17 mouse cellular contexts compared by ENCODE assay signal in the genomic region with DNA sequence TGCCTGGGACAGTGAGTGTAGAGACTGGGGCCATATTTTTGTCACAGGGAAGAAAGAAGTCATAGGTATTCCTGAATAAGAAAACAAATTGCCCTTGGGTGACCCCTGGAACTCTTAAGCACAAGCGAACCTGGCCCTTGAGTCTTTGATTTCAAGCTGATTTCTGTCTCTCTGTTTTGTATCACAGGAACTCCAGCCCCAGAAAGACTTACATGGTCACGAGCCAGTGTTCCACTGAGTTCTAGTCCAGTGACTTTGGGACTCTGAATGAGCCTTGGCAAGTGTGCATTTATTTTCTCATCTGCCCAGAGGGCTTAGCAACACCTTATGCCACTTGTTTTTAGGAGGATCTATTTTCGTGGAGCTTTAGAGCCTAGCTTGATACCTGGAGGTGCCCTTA. TPM values are rescaled to one million over a fixed set of nuclear protein-coding genes. Genes with fewer than 3 reads are reported as not detected.
A peak's percentile ranks its signal among the peaks of the same experiment; 100 is the strongest.
DNase-seq lines count a peak whose midpoint lies in the region.
"Had no signal": no experiment of that assay in that cellular context is flagged by ENCODE, and none has a peak within 500 bp of the region (broad histone marks: within the 10 kb centered on the region; RNA-seq: fewer than 3 reads in every experiment).

No protein-coding gene starts in this region.

- peaks cover 7% of the 10 kb centered on the region; the same call in 1 of the 2 replicates for H3K4me1 ChIP-seq in heart, embryonic 10.5 days
- H3K4me1 ChIP-seq: embryonic facial prominence, embryonic 12.5 days; forebrain, embryonic 13.5 days; forebrain, embryonic 15.5 days had no signal

- H3K4me3 ChIP-seq in heart, embryonic 10.5 days, result no peak overlapping the region
- H3K4me3 ChIP-seq: embryonic facial prominence, embryonic 10.5 days; embryonic facial prominence, embryonic 12.5 days; forebrain, embryonic 13.5 days; forebrain, embryonic 15.5 days had no signal

- intact Hi-C loops in heart, postnatal 10 days (cut with DNase I), result no loop called here

- no peaks in the 10 kb centered on the region for H3K36me3 ChIP-seq in heart, embryonic 10.5 days
- H3K36me3 ChIP-seq: embryonic facial prominence, embryonic 10.5 days; embryonic facial prominence, embryonic 12.5 days; forebrain, embryonic 15.5 days had no signal

- H3K27ac ChIP-seq in heart, embryonic 10.5 days, result no peak overlapping the region
- H3K27ac ChIP-seq: embryonic facial prominence, embryonic 10.5 days; embryonic facial prominence, embryonic 12.5 days; forebrain, embryonic 13.5 days; forebrain, embryonic 15.5 days had no signal

- peak; percentile 40 for DNase-seq in cerebellum, adult 9-11 months
- DNase-seq in cerebellum, postnatal 36 days, result no peak
- DNase-seq in heart, embryonic 10.5 days (ENCODE audit: low spot score), result peak; percentile 53
- no peak for DNase-seq in heart, postnatal 10 days
- peak; percentile 30 for DNase-seq in brain, adult 2 months (ENCODE audit: low read depth, low spot score)
- no peak for DNase-seq in spleen, postnatal 10 days (ENCODE audit: low spot score in 2 of 2)
- DNase-seq: adrenal gland, adult 2 months; adrenal gland, postnatal 10 days; adrenal gland, postnatal 25 days; forebrain, postnatal 0 days had no signal

- 60% methylated on average over 3 of the region's 3 CpGs for WGBS in heart, embryonic 10.5 days

- H3K27me3 ChIP-seq in heart, embryonic 10.5 days (ENCODE audit: insufficient read depth, poor library complexity, severe bottlenecking), result no peaks in the 10 kb centered on the region
- H3K27me3 ChIP-seq: embryonic facial prominence, embryonic 12.5 days; forebrain, embryonic 13.5 days; forebrain, embryonic 15.5 days had no signal

- no peaks in the 10 kb centered on the region for H3K9me3 ChIP-seq in heart, embryonic 10.5 days
- H3K9me3 ChIP-seq: embryonic facial prominence, embryonic 10.5 days; embryonic facial prominence, embryonic 12.5 days; forebrain, embryonic 13.5 days; forebrain, embryonic 15.5 days had no signal

RNA-seq across cellular contexts. Expression of gene Lipc, which starts 5.7 kb away (rescaled TPM):
- 0.11 and 1.9 TPM in 2 replicates for polyA plus RNA-seq in heart, embryonic 10.5 days (2016; fragmentation: Nextera tagmentation; extraction: Ambion mirVana)
- total RNA-seq in heart, postnatal 10 days (2021), result under 1 TPM in 1 of 2 experiments, not detected in 1; 0.27 TPM
- total RNA-seq: adrenal gland, postnatal 25 days; MEL had no signal
- polyA plus RNA-seq: C2C12; embryonic facial prominence, embryonic 10.5 days; embryonic facial prominence, embryonic 12.5 days; forebrain, embryonic 11.5 days; forebrain, embryonic 13.5 days; forebrain, embryonic 15.5 days had no signal

Comparison
In these comparisons a context has a peak if more than half of its experiments do, and no peak if none do; other contexts are left out.
1. DNase-seq: peak in cerebellum, adult 9-11 months (single experiment), heart, embryonic 10.5 days (single experiment) and brain, adult 2 months (single experiment); none in cerebellum, postnatal 36 days (0 of 2), heart, postnatal 10 days (0 of 2) and spleen, postnatal 10 days (0 of 2).